Mouse (Mus musculus) adrenal gland, postnatal 14 days (tissue): ENCODE results near the gene Hnrnpr. TPM values are rescaled to one million over a fixed set of nuclear protein-coding genes. Genes with fewer than 3 reads are reported as not detected.

Experiments
- DNase-seq: peaks from one replicate; pipeline ENCODE4 v3.0.0; 2021; ENCODE audit warnings: mixed read lengths
- total RNA-seq: library from RNA; stranded (reverse); gene quantifications from 2 replicates; pipeline ENCODE4 v1.2.3, GENCODE M21; 2021

Hnrnpr gene
- total RNA-seq, 1 experiment from 2014 or later: 82.8 TPM

- no peak for DNase-seq
Measured at GRCm38 (mm10) chr4:136407831-136408230, 97.1 kb downstream of the Hnrnpr start.

Other genes starting within 250 kb of the Hnrnpr start
- 91.3 and 98.0 TPM in 2 replicates for gene Id3, start 167.4 kb upstream of the Hnrnpr start, total RNA-seq
- gene E2f2, start 138.5 kb upstream of the Hnrnpr start, total RNA-seq: 12.0 and 13.6 TPM in 2 replicates
- gene Asap3, start 104.6 kb upstream of the Hnrnpr start, total RNA-seq: 3.4 and 3.8 TPM in 2 replicates
- 3.3 and 6.3 TPM in 2 replicates for gene Tcea3, start 63.2 kb upstream of the Hnrnpr start, total RNA-seq
- gene Zfp46, start 26.3 kb upstream of the Hnrnpr start, total RNA-seq: 27.1 and 28.8 TPM in 2 replicates
- gene Htr1d, start 112.6 kb downstream of the Hnrnpr start, total RNA-seq: 0.15 TPM in 1 of 2 replicates, not detected in the other
- 0.56 and 0.70 TPM in 2 replicates for gene 6030445D17Rik, start 151.3 kb downstream of the Hnrnpr start, total RNA-seq
- gene Luzp1, start 158.8 kb downstream of the Hnrnpr start, total RNA-seq: 34.4 and 34.6 TPM in 2 replicates